Mouse (Mus musculus): ENCODE data around the gene C2cd6.

DNA sequence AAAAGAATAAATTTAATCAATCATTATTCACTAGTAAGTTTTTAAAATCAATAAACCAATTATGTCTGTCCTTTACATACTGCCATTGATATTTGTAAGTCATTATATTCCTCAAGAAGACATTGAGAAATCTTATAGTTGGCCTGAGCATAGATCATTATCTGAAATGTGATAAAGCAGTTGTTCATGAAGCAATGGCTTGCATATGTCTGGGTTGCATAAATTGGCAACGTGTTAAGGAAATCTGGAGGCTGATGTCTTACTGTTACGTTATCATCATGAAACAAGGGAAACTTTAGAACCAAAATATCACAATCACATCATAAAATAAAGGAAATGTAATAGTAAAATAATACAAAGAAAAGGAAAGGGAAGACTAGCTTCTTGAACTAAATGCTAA, 43.4 kb downstream of the C2cd6 start:
- no peak for TF ChIP-seq CTCF (IDR thresholded peaks at IDR 0.05; ENCODE audit: low read depth, low read length)
- TF ChIP-seq POLR2A (IDR thresholded peaks at IDR 0.05; ENCODE audit: borderline replicate concordance, low read depth, low read length) = no peak
